Mouse (Mus musculus) midbrain, embryonic 13.5 days (tissue): ENCODE measurements around the gene Hmgn5. TPM values are rescaled to one million over a fixed set of nuclear protein-coding genes. Genes with fewer than 3 reads are reported as not detected.

Experiments
- ATAC-seq: fragments of 200-750 bp; cut with Nextera tagmentation; 2 replicates; pipeline ENCODE4 v1.8.0; 2017; ENCODE audit warnings: mild to moderate bottlenecking, moderate TSS enrichment, moderate library complexity
- H3K27ac ChIP-seq: fragments of 300-500 bp; sonication (generic); 2 replicates; pipeline ENCODE4 v1.5.1; 2015; ENCODE audit warnings: inconsistent platforms, mild to moderate bottlenecking, moderate library complexity
- H3K27me3 ChIP-seq: fragments of 300-500 bp; sonication (generic); 2 replicates; pipeline ENCODE4 v1.6.1; 2015; ENCODE audit warnings: mild to moderate bottlenecking, inconsistent platforms
- H3K36me3 ChIP-seq: fragments of 300-500 bp; sonication (generic); 2 replicates; pipeline ENCODE4 v1.6.1; 2015; ENCODE audit warnings: mild to moderate bottlenecking, inconsistent platforms
- H3K4me1 ChIP-seq: fragments of 300-500 bp; sonication (generic); replicated peaks from 2 replicates; pipeline ENCODE4 v1.6.1; 2015; ENCODE audit warnings: inconsistent platforms
- H3K4me2 ChIP-seq: fragments of 300-500 bp; sonication (generic); replicated peaks from 2 replicates; pipeline ENCODE4 v1.6.1; 2015; ENCODE audit warnings: moderate library complexity, mild to moderate bottlenecking, inconsistent platforms
- H3K4me3 ChIP-seq: fragments of 300-500 bp; sonication (generic); replicated peaks from 2 replicates; pipeline ENCODE4 v1.5.1; 2015; ENCODE audit warnings: mild to moderate bottlenecking, inconsistent platforms
- H3K9ac ChIP-seq: fragments of 300-500 bp; sonication (generic); replicated peaks from 2 replicates; pipeline ENCODE4 v1.6.1; 2015; ENCODE audit warnings: mild to moderate bottlenecking, inconsistent platforms
- H3K9me3 ChIP-seq: fragments of 300-500 bp; sonication (generic); 2 replicates; pipeline ENCODE4 v1.6.1; 2016; ENCODE audit warnings: mild to moderate bottlenecking, inconsistent platforms
- WGBS: fragments of 180-500 bp; shearing (Covaris S2); methylation state at CpG from one replicate; pipeline ENCODE4 v1.1.7; 2015; 5-methylcytosine and 5-hydroxymethylcytosine counted together
- polyA plus RNA-seq: library from polyadenylated mRNA; unstranded; fragments of >200 nt; fragmentation: Nextera tagmentation; extraction: Ambion mirVana; gene quantifications from 2 replicates; pipeline ENCODE4 v1.2.1, GENCODE M21; 2015

The Hmgn5 gene
- polyA plus RNA-seq, result 22.4 and 24.5 TPM in 2 replicates

DNA sequence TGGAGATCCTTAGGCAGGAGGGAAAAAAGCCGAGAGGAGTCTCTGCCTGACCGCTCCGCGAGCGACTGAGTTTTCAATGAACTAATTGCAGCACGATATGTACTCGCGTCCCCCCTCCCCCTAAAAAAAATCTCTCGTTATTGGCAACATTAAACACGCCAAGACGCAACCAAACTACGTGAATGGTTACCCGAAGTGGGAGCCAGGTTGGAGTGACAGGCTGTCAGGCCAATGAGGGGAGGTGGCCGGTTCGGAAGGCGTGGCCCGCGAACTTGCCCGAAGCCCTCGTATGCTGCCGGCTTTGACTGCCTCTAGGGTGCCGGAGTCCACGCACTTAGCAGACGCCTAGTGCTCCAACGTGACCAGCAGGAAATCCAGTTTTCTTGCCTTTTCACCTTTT lies at the start of gene Hmgn5:
Gene Hmgn5 (minus strand): TSS at position 122 of the 400 bp plus-strand sequence.
- no peaks in the 10 kb centered on the region for H3K36me3 ChIP-seq
- 0 out of 2 replicates have a peak within 1 kb of the TSS, but pooled peaks have one; percentile 47 for H3K27ac ChIP-seq
- peak within 1 kb of the TSS; percentile 61 for H3K4me2 ChIP-seq
- H3K4me3 ChIP-seq, result peak within 1 kb of the TSS; percentile 49
- H3K4me1 ChIP-seq, result no peaks in the 10 kb centered on the region
- H3K9ac ChIP-seq, result peak within 1 kb of the TSS; percentile 44; the same call in 1 of the 2 replicates
- no peaks in the 10 kb centered on the region for H3K9me3 ChIP-seq
- 27% methylated on average over 25 of the region's 25 CpGs for WGBS
- no peaks in the 10 kb centered on the region for H3K27me3 ChIP-seq
- peak; percentile 99 for ATAC-seq

DNA sequence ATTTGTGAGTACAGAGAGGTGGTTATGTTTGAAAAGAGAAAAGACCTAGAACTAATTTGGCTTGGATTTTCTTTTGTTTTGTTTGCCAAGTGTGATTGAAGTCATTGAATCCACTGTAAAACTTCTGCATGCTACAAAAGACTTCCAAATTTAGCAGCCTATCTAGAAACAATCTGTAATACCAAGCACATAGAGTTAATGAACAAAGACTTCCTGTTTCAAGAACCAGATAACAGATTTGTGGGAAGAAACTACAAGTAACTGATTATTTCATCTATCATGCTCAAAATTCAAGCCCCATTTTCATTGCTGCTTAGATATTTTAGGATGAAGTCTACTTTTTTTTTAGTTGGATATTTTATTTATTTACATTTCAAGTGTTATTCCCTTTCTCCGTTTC lies 34.6 kb upstream of the Hmgn5 start:
- no peak for ATAC-seq
- Histone ChIP-seq H3K27me3 (no peaks in the 10 kb centered on the region), H3K9ac (no peak overlapping the region), H3K27ac (no peak overlapping the region), H3K4me1 (no peaks in the 10 kb centered on the region), H3K36me3 (no peaks in the 10 kb centered on the region), H3K4me3 (no peak overlapping the region), H3K4me2 (no peak overlapping the region), H3K9me3 (no peaks in the 10 kb centered on the region)
- 79% methylated on average over 1 of the region's 1 CpGs for WGBS

DNA sequence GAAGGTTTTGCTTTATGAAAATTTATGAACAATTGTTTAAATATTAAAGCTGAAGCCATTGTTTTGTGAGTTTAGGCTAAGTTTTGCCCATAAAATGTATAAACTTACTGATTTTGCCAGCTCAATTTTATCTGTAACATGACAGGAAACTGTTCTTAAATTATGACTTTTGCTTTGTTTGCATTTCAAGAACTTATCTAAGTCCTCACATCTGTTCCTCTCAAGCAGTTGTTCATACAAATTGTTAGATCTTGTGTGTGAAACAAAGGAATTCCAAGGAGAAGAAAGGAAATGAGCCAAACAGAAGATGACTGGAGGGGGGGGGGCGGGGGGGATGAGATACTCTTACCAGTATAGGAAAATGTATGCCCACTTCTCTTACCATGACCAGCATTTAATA lies 13.0 kb upstream of the Hmgn5 start:
- Histone ChIP-seq H3K36me3 (no peaks in the 10 kb centered on the region), H3K4me3 (no peak overlapping the region), H3K27me3 (no peaks in the 10 kb centered on the region), H3K4me1 (no peaks in the 10 kb centered on the region), H3K9ac (no peak overlapping the region), H3K9me3 (no peaks in the 10 kb centered on the region), H3K4me2 (no peak overlapping the region), H3K27ac (no peak overlapping the region)
- ATAC-seq, result no peak
- 73% methylated on average over 1 of the region's 1 CpGs for WGBS

DNA sequence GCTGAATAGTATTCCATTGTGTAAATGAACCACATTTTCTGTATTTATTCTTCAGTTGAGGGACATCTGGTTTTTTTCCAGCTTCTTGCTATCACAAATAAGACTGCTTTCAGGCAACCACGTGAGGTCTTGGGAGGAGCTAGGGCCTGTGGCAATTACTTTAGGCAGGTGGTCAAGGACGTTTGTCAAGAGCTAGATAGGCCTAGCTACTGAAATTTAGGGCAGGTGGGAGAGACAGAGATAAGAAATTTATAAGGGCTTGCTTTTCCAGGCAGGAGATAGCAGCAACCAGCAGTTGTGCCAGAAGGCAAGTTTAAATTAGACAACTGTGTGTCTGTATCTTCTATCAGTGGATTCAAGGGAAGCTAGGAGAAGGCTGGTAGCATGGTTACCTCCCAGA lies 7.7 kb upstream of the Hmgn5 start:
- no peak for ATAC-seq
- H3K27ac ChIP-seq, result no peak overlapping the region
- no peaks in the 10 kb centered on the region for H3K9me3 ChIP-seq
- H3K9ac ChIP-seq, result no peak overlapping the region
- H3K36me3 ChIP-seq, result no peaks in the 10 kb centered on the region
- H3K27me3 ChIP-seq, result no peaks in the 10 kb centered on the region
- no peaks in the 10 kb centered on the region for H3K4me1 ChIP-seq
- H3K4me2 ChIP-seq, result no peak overlapping the region
- 69% methylated on average over 2 of the region's 2 CpGs for WGBS
- no peak overlapping the region for H3K4me3 ChIP-seq

DNA sequence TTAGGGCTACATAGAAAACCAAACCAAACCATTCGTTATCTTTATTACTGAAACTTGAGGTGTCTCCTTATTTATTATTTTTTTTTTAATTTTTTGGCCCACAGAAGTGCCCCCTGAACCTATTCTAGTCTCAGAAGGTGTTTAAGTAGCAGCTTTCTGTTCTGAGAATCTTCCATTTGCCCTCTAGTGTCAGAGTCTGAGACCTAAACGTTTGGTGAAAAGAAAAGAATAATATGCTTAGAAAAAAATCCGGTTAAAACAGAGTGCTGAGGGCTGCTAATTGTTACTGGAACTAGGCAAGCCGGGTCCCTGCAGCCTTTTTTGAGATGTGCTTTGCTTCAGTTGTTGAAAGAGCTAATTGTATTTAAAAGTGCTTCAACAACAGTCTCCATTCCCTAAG lies 962 bp upstream of the Hmgn5 start:
- no peak for ATAC-seq
- Histone ChIP-seq H3K9me3 (no peaks in the 10 kb centered on the region), H3K4me1 (no peaks in the 10 kb centered on the region), H3K9ac (no peak overlapping the region), H3K27me3 (no peaks in the 10 kb centered on the region), H3K27ac (no peak overlapping the region), H3K4me3 (peak overlapping the region; percentile 49; the same call in 1 of the 2 replicates), H3K4me2 (peak overlapping the region; percentile 61), H3K36me3 (no peaks in the 10 kb centered on the region)
- 34% methylated on average over 4 of the region's 4 CpGs for WGBS

DNA sequence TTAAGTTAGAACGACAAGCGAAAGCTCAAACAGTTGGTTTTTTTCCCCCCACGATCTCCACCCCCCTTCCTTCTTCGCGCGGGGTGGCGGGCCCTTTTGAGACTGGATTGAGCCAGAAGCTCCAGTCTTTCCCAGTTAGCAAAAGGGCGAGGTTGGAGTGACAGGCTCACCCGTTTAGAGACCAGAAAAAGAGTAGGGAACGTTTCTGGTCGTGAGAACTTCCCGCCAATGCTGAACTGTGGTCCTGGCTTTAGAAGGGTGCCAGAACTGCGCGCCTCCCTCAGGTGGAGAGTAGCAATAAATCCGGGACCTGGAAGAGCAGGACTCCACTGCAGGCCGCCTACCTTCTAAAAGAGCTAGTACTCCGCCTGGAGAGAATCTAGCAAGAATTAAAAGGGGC lies 482 bp upstream of the Hmgn5 start:
- peak; percentile 86 for ATAC-seq
- 20% methylated on average over 17 of the region's 17 CpGs for WGBS
- Histone ChIP-seq H3K4me3 (peak overlapping the region; percentile 49), H3K27me3 (no peaks in the 10 kb centered on the region), H3K4me2 (peak overlapping the region; percentile 61), H3K9me3 (no peaks in the 10 kb centered on the region), H3K36me3 (no peaks in the 10 kb centered on the region), H3K9ac (no peak overlapping the region), H3K4me1 (no peaks in the 10 kb centered on the region), H3K27ac (no peak overlapping the region)

DNA sequence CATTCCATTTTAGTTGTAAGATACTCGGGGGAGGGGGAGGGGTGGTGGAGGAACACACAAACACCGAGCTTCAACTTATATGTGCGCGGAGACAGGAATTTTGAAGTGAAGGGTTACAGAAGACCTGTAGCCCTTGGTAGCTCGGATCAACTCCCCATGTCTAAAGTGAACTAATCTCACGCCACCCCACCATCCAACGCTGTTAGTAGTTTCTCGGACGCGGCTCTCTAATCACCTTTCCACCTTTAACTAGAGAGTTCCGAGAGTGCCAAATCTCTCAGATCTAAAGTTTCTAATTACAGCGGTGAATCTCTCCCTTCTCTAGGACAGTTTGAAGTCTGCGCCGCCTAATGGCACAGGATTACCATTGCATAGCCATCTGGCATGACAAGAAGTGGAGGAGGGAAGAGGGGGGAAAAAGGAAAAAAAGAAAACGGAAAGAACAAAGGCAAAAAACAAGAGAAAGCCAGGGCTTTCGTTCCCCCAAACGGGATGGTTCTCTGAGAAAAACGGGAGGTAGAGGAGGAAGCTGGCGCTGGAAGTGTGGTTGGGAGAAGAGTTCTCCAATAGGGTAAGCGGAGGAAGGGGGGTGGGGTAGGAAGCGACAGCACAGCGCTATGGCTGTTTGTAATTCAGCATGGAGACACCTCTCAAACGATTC lies 703 bp downstream of the Hmgn5 start:
- Histone ChIP-seq H3K4me3 (peak overlapping the region; percentile 49), H3K27me3 (no peaks in the 10 kb centered on the region), H3K9ac (peak overlapping the region; percentile 44; the same call in 1 of the 2 replicates), H3K4me2 (peak overlapping the region; percentile 61), H3K36me3 (no peaks in the 10 kb centered on the region), H3K4me1 (no peaks in the 10 kb centered on the region), H3K27ac (0 out of 2 replicates have a peak overlapping the region, but pooled peaks have one; percentile 47), H3K9me3 (no peaks in the 10 kb centered on the region)
- WGBS, result 23% methylated on average over 23 of the region's 23 CpGs
- peak; percentile 80 for ATAC-seq

DNA sequence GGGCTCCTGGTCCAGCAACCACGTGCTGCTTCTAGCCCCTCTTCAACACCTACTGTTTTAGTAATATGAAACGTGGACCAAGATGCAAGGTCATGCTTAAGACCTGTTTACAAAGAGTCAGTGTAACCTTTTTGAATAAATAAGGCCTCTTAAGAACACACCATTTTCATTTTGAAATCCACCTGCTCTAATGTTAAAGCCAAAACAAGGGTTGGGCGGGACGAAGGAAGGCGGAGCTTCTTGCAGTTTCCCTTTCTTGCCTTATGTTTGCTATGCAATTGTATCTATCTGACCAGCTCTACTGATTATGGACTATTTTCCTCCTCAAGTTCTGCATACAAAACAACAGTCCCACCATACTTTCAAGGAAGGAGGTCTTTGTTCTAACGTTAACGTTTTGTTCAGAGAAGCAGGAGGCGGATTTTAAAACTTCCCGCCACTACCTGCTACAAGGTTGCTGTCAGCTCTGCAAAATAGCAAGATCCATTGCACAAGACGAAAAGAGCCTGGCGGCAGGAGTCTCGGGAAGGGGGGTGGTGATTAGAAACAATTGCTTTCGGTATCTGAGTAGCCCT lies 1.5 kb downstream of the Hmgn5 start:
- 30% methylated on average over 13 of the region's 13 CpGs for WGBS
- peak overlapping the region; percentile 48; the same call in 1 of the 2 replicates for H3K9ac ChIP-seq

DNA sequence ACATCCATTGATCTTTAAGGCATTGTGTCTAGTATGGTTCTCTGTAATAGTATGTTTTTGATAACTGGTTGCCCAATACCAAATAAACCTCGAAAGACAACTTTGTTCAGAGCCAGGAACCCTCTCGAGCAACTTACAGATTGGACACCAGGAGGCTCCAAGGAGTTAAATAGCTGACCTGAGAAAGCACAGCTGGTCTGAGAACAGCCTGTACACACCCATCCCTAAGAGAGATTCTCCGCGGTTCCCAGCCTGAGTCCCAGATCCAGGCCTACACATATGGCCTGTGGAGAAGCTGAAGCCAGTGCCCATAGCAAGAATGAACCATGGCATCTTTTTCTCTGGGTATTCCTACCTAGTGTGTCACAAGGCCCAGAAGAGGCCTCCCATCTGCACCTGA lies 11.9 kb downstream of the Hmgn5 start:
- H3K4me3 ChIP-seq, result no peak overlapping the region
- no peaks in the 10 kb centered on the region for H3K27me3 ChIP-seq
- 62% methylated on average over 4 of the region's 4 CpGs for WGBS
- no peaks in the 10 kb centered on the region for H3K36me3 ChIP-seq
- no peaks in the 10 kb centered on the region for H3K4me1 ChIP-seq
- H3K9ac ChIP-seq, result no peak overlapping the region
- ATAC-seq, result no peak; the same call in 1 of the 2 replicates
- no peak overlapping the region for H3K4me2 ChIP-seq
- no peaks in the 10 kb centered on the region for H3K9me3 ChIP-seq
- no peak overlapping the region for H3K27ac ChIP-seq

More for the DNA sequence above, 1.5 kb downstream of the Hmgn5 start:
- Histone ChIP-seq H3K27ac (no peak overlapping the region), H3K27me3 (no peaks in the 10 kb centered on the region), H3K4me2 (peak overlapping the region; percentile 61), H3K4me1 (no peaks in the 10 kb centered on the region), H3K9me3 (no peaks in the 10 kb centered on the region), H3K36me3 (no peaks in the 10 kb centered on the region), H3K4me3 (peak overlapping the region; percentile 49)
- no peak for ATAC-seq

Other genes starting within 250 kb of the Hmgn5 start
- gene Brwd3, start 179.0 kb downstream of the Hmgn5 start, polyA plus RNA-seq, result 4.9 and 5.5 TPM in 2 replicates
- gene Sh3bgrl, start 82.0 kb upstream of the Hmgn5 start, polyA plus RNA-seq, result 210 and 247 TPM in 2 replicates
- gene Gm6377, start 183.4 kb upstream of the Hmgn5 start, polyA plus RNA-seq, result 0.06 and 0.11 TPM in 2 replicates